In the genomic region with DNA sequence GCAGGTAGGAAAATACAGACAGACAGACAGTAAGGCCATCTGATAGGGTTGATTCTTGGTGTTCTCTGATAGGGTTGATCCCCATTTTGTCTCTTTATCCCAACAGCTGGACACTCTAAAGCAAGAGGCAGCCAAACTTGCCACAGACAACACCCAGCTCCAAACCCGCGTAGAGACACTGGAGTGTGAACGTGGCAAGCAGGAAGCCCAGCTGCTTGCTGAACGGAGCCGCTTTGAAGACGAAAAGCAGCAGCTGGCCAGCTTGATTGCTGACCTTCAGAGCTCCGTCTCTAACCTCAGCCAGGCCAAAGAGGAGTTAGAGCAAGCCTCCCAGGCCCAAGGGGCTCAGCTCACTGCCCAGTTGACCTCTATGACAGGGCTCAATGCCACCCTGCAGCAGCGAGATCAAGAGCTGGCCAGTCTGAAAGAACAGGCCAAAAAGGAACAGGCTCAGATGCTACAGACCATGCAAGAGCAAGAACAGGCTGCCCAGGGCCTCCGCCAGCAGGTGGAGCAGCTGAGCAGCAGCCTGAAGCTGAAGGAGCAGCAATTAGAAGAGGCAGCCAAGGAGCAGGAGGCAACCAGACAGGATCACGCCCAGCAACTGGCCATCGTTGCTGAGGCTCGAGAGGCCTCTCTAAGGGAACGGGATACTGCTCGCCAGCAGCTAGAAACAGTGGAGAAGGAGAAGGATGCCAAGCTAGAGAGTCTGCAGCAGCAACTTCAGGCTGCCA, we compare ENCODE assay signal across 9 mouse cellular contexts. TPM values are rescaled to one million over a fixed set of nuclear protein-coding genes. Genes with fewer than 3 reads are reported as not detected.
DNase-seq lines count a peak whose midpoint lies in the region; ATAC-seq and TF ChIP-seq lines count a peak whose summit lies in the region.
"Had no signal": no experiment of that assay in that cellular context is flagged by ENCODE, and none has a peak within 500 bp of the region (broad histone marks: within the 10 kb centered on the region; RNA-seq: fewer than 3 reads in every experiment).

No protein-coding gene starts in this region.

- H3K9me3 ChIP-seq in ES-Bruce4 (replicated peaks; ENCODE audit: control insufficient read depth, insufficient read depth, low read length, poor library complexity, severe bottlenecking): no peaks in the 10 kb centered on the region
- no peaks in the 10 kb centered on the region for H3K9me3 ChIP-seq in forebrain, embryonic 12.5 days
- H3K9me3 ChIP-seq in lung, embryonic 15.5 days: no peaks in the 10 kb centered on the region
- H3K9me3 ChIP-seq: limb, embryonic 15.5 days had no signal

- intact Hi-C loops in heart, postnatal 14 days (cut with DNase I): loop anchor here (2.0 to 5.0 kb wide), 3 partner anchors 24 to 81 kb away; no protein-coding TSS in a partner anchor

- H3K4me3 ChIP-seq in ES-Bruce4 (ENCODE audit: low read depth, low read length): no peak overlapping the region
- H3K4me3 ChIP-seq in forebrain, embryonic 12.5 days (replicated peaks): no peak overlapping the region
- H3K4me3 ChIP-seq in layer of hippocampus, adult 2 months: no peak overlapping the region
- H3K4me3 ChIP-seq in lung, embryonic 15.5 days: no peak overlapping the region
- H3K4me3 ChIP-seq: limb, embryonic 15.5 days had no signal

- H3K9ac ChIP-seq in ES-Bruce4 (ENCODE audit: low read depth, poor library complexity, severe bottlenecking): no peak overlapping the region
- no peak overlapping the region for H3K9ac ChIP-seq in forebrain, embryonic 12.5 days
- H3K9ac ChIP-seq in lung, embryonic 15.5 days: no peak overlapping the region
- H3K9ac ChIP-seq: limb, embryonic 15.5 days had no signal

- peak; percentile 52 for DNase-seq in c-Kit-positive CD71-negative TER-119-negative erythroid progenitor cells, embryonic 14.5 days (ENCODE audit: low read depth)
- peak; percentile 90 to 93 for DNase-seq in heart, postnatal 14 days
- peak; percentile 86 to 91 for DNase-seq in layer of hippocampus, adult 2 months (ENCODE audit: low spot score in 2 of 2)
- DNase-seq in ovary, postnatal 14 days (ENCODE audit: low spot score): peak; percentile 79
- peak; percentile 64 for DNase-seq in thymus, postnatal 0 days (ENCODE audit: low spot score)

- H3K4me2 ChIP-seq in forebrain, embryonic 12.5 days: no peak overlapping the region
- no peak overlapping the region for H3K4me2 ChIP-seq in lung, embryonic 15.5 days
- H3K4me2 ChIP-seq: limb, embryonic 15.5 days had no signal

- no peak overlapping the region for H3K27ac ChIP-seq in ES-Bruce4 (ENCODE audit: insufficient read depth, low read length)
- no peak overlapping the region for H3K27ac ChIP-seq in forebrain, embryonic 12.5 days
- H3K27ac ChIP-seq in layer of hippocampus, adult 2 months: peak overlapping the region; percentile 86
- peak overlapping the region; percentile 18; the same call in 1 of the 2 replicates for H3K27ac ChIP-seq in lung, embryonic 15.5 days
- H3K27ac ChIP-seq: limb, embryonic 15.5 days had no signal

- no peaks in the 10 kb centered on the region for H3K27me3 ChIP-seq in ES-Bruce4 (ENCODE audit: control insufficient read depth, insufficient read depth, low read length, poor library complexity, severe bottlenecking)
- H3K27me3 ChIP-seq in forebrain, embryonic 12.5 days: no peaks in the 10 kb centered on the region
- H3K27me3 ChIP-seq in lung, embryonic 15.5 days: no peaks in the 10 kb centered on the region
- H3K27me3 ChIP-seq: limb, embryonic 15.5 days had no signal

- no peak for TF ChIP-seq EP300 in ES-Bruce4 (IDR thresholded peaks at IDR 0.05; ENCODE audit: insufficient read depth, low read depth, low read length)

- TF ChIP-seq CTCF in ES-Bruce4 (IDR thresholded peaks at IDR 0.05; ENCODE audit: low read depth, low read length): peak; percentile 99
- peak; percentile 99 for TF ChIP-seq CTCF in layer of hippocampus, adult 2 months (conservative IDR thresholded peaks at IDR 0.05)

- TF ChIP-seq POLR2A in ES-Bruce4 (IDR thresholded peaks at IDR 0.05; ENCODE audit: insufficient read depth, low read length): no peak

- no peaks in the 10 kb centered on the region for H3K4me1 ChIP-seq in ES-Bruce4 (ENCODE audit: control insufficient read depth, insufficient read depth, low read length)
- H3K4me1 ChIP-seq in forebrain, embryonic 12.5 days: no peaks in the 10 kb centered on the region
- H3K4me1 ChIP-seq in lung, embryonic 15.5 days: peaks cover 6% of the 10 kb centered on the region; the same call in 1 of the 2 replicates

- peak; percentile 49; the same call in 1 of the 2 replicates for ATAC-seq in forebrain, embryonic 12.5 days (ENCODE audit: low FRiP score)
- peak; percentile 55 for ATAC-seq in lung, embryonic 15.5 days (ENCODE audit: borderline replicate concordance, extremely low read depth, low FRiP score, low TSS enrichment)

- 78% methylated on average over 14 of the region's 14 CpGs for WGBS in forebrain, embryonic 12.5 days
- 48% methylated on average over 14 of the region's 14 CpGs for WGBS in lung, embryonic 15.5 days

- peaks cover 51% of the 10 kb centered on the region for H3K36me3 ChIP-seq in ES-Bruce4 (ENCODE audit: control insufficient read depth, insufficient read depth, low read length, poor library complexity, severe bottlenecking)
- peaks cover 95% of the 10 kb centered on the region for H3K36me3 ChIP-seq in forebrain, embryonic 12.5 days (replicated peaks)
- peaks cover 98% of the 10 kb centered on the region for H3K36me3 ChIP-seq in lung, embryonic 15.5 days

RNA-seq across cellular contexts. Expression of gene Il18bp, which starts 20.1 kb away (rescaled TPM):
- 6.3 TPM in 2 replicates for polyA plus RNA-seq in ES-Bruce4 (2011; ENCODE audit: insufficient read depth, insufficient read length, low read depth, missing spikeins)
- polyA plus RNA-seq in forebrain, embryonic 12.5 days (2016; fragmentation: Nextera tagmentation; extraction: Ambion mirVana): 4.4 and 4.8 TPM in 2 replicates
- total RNA-seq in heart, postnatal 14 days (2021): 1 to 10 TPM; 5.1 to 6.4 TPM
- total RNA-seq in layer of hippocampus, adult 2 months (2021): 10 to 100 TPM in 1 of 2 experiments, 1 to 10 TPM in 1; 7.5 to 11.6 TPM
- 2.2 and 2.3 TPM in 2 replicates for polyA plus RNA-seq in lung, embryonic 15.5 days (2015; fragmentation: Nextera tagmentation; extraction: Ambion mirVana)
- 19.2 and 20.2 TPM in 2 replicates for polyA plus RNA-seq in thymus, postnatal 0 days (2015; fragmentation: Nextera tagmentation; extraction: Ambion mirVana)

Comparison
In these comparisons a context has a peak if more than half of its experiments do, and no peak if none do; other contexts are left out.
1. H3K27ac ChIP-seq: peak in layer of hippocampus, adult 2 months (single experiment) and lung, embryonic 15.5 days (single experiment); none in ES-Bruce4 (single experiment) and forebrain, embryonic 12.5 days (single experiment).
2. Peak in every context shown above with its lines, with median percentiles within 50 percentile points of each other: DNase-seq.